Mouse (Mus musculus) thymus, postnatal 25 days (tissue): ENCODE data around the gene Nectin3.

Experiments
- DNase-seq: peaks from one replicate; pipeline ENCODE4 v3.0.0; 2022

Nectin3 gene

GRCm38 (mm10) chr16:46498421-46498789, at the start of gene Nectin3:
Gene Nectin3, minus strand, starts transcription at chr16:46498525.
- DNase-seq = no peak

- DNase-seq = no peak
These were observed 39.8 kb upstream of the Nectin3 start for GRCm38 (mm10) chr16:46538092-46538491.

- no peak for DNase-seq
These were observed 34.3 kb upstream of the Nectin3 start for GRCm38 (mm10) chr16:46532465-46533254.

GRCm38 (mm10) chr16:46531023-46531422, 32.7 kb upstream of the Nectin3 start:
- DNase-seq = no peak

GRCm38 (mm10) chr16:46520885-46521417, 22.6 kb upstream of the Nectin3 start:
- DNase-seq = no peak

- DNase-seq = no peak
These were observed 21.3 kb upstream of the Nectin3 start for GRCm38 (mm10) chr16:46519606-46520005.

- DNase-seq = no peak
These were observed 9.6 kb upstream of the Nectin3 start for GRCm38 (mm10) chr16:46507944-46508333.

GRCm38 (mm10) chr16:46507260-46507943, 9.1 kb upstream of the Nectin3 start:
- no peak for DNase-seq

- DNase-seq = no peak
These were observed 5.7 kb upstream of the Nectin3 start for GRCm38 (mm10) chr16:46504006-46504405.

GRCm38 (mm10) chr16:46502311-46502710, 4.0 kb upstream of the Nectin3 start:
- no peak for DNase-seq

- no peak for DNase-seq
These were observed 2.4 kb upstream of the Nectin3 start for GRCm38 (mm10) chr16:46500759-46501158.

- no peak for DNase-seq
These were observed 472 bp downstream of the Nectin3 start for GRCm38 (mm10) chr16:46497686-46498420.

GRCm38 (mm10) chr16:46496889-46497685, 1.2 kb downstream of the Nectin3 start:
- DNase-seq = peak; percentile 88

- DNase-seq = peak; percentile 13
These were observed 2.1 kb downstream of the Nectin3 start for GRCm38 (mm10) chr16:46496031-46496868.

- DNase-seq = no peak
These were observed 3.1 kb downstream of the Nectin3 start for GRCm38 (mm10) chr16:46495201-46495600.

GRCm38 (mm10) chr16:46487436-46488097, 10.8 kb downstream of the Nectin3 start:
- DNase-seq = peak; percentile 6

GRCm38 (mm10) chr16:46477336-46477735, 21.0 kb downstream of the Nectin3 start:
- DNase-seq = no peak

GRCm38 (mm10) chr16:46451421-46451820, 46.9 kb downstream of the Nectin3 start:
- DNase-seq = no peak

- no peak for DNase-seq
These were observed 49.3 kb downstream of the Nectin3 start for GRCm38 (mm10) chr16:46449013-46449412.

GRCm38 (mm10) chr16:46431317-46431716, 67.0 kb downstream of the Nectin3 start:
- no peak for DNase-seq

- DNase-seq = no peak
These were observed 82.1 kb downstream of the Nectin3 start for GRCm38 (mm10) chr16:46416177-46416576.
